Mouse (Mus musculus): ENCODE results near the gene Igsf6.

Gene Igsf6

DNA sequence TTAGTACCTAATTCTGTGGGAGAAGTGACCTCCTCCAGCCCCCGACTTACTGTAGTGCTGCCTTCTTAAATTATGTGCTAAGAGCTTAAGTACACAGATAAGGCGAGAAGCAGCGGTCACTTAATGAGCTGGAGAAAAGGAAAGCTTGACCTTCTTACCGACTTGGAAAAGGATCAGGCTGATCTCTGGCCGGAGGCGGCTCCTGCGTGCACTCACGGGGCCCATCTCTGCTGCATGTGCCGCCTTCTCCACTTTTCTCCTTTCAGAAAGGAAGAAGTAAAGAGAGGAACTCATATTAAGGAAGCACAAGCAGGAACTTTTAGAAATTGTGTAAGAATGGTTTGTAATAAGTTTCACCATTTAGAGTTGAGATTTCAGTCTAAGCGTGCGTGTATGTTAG is at the start of gene Igsf6:
Gene Igsf6 (minus strand): TSS at position 292 of the 400 bp plus-strand sequence.
- peak; percentile 18 for DNase-seq (ENCODE audit: low read depth, low spot score)

DNA sequence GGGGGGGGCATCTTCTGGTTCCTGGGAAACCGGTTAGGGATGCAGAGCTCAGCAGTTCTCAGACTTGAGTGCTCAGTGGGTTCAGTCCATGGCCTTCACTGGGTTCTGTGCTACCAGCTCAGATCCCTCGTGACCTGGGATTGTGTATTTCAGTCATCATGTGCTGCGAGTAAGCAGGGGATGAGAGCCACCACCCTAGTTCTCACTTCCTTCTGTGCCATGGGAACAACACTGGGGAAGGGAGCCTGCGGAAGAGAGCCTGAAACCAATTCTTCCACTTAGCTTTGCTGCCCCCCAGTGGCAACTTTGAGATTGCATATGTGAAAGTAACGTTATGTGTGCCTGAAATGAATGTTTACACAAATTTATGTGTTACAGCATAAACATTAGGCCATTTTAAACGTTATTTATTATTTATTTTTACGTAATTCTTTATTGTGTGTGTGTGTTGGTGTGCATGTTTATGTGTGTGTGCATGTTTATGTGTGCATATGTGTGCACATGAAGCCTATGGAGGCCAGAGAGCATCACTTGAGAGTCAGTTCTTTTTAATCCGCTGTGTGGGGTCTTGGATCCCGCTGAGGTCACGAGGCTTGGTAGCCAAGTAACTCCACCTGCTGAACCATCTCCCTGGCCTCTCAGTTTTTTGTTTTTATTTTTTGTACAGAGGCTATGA is 45.9 kb upstream of the Igsf6 start:
- peak; percentile 65 for DNase-seq (ENCODE audit: low read depth, low spot score)

DNA sequence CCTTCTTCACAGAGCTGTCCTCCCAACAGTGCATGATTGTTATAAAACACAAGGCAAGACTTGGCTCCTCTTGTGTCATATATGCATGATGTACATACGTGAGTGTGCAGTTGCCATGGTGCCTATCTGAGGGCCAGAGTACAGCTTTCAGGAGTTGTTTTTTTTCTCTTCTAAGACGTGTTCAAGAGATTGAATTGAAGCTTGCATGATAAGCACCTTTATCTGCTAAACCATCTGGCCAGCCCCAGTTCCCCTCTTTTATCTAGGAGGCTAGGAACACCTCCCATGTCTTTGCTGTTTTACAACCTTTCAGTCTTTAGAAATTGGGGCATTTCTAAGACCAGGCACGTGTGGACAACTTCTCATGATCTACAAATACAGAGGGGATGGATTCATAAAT is 37.4 kb upstream of the Igsf6 start:
- no peak for DNase-seq (ENCODE audit: low read depth, low spot score)

DNA sequence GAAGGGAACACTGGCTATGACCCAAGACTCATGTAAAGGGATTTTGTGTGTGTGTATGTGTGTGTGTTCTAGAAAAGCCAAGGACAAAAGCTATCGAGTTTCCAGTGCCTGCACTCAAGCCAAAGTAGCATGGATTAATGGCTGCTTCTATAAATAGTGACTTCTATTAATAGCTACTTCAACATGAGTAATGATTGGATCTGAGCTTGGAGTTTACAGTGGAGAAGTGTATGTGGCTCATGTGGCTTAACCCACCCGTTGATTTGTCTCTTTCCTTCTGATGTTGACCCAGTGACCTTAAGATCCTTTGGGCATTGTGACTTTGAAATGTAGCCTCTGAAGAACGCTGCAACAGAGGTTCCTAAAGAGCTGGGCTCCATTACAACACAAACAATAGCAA is 36.9 kb upstream of the Igsf6 start:
- DNase-seq (ENCODE audit: low read depth, low spot score) = no peak

DNA sequence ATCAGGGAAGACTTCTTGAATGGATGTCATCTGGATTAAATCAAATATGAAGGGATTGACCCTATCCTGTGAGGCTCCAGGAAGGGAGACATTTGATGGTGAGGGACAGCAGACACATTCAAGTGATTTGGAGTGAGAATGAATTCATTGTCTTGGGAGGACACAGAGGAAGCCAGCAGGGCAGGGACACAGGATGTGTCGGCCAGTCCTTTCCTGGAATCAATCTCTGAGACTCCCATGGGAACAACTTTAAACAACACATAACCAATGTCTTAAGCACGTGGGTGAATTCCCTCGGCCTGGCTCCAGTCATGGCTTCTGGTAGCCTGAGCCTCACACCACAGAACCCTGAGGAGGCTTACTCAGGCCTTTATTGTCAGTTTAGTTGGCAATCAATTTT is 33.5 kb upstream of the Igsf6 start:
- no peak for DNase-seq (ENCODE audit: low read depth, low spot score)

DNA sequence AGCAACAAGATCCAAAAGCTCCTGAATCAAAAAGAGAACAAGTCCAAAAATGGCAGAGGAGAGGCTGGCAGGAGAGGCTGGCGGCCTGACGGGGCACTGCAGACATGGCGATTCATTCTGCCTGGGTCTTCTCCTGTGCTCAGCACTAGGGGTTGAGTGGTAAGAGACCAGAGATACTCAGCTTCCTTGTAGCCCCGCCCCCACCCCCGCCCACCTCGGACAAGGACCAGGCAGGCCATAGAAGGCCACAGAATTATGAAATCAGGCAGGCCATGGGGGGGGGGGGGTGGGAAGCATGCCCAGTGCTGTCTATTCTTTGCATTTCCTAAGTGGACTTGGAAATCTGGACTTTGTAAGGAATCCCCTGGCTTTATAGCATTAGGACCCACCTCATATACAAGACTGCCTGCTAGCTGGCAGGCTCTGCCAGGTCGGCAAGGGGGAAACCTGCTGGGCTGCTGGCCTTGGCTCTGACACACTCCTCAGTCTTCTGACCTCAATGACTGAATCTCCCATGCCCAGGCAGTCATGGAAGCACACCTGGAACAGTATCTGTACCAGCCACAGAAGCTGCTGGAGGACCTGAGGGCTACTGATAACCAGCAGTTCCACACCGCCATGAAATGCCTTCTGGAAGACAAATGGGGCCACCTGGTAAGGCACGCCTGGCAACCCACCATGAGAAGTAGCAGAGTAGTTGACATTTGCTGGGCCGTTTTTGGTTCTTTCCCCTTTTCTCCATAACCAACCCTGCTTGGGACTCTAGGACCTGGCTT is 24.4 kb upstream of the Igsf6 start:
- no peak for DNase-seq (ENCODE audit: low read depth, low spot score)

DNA sequence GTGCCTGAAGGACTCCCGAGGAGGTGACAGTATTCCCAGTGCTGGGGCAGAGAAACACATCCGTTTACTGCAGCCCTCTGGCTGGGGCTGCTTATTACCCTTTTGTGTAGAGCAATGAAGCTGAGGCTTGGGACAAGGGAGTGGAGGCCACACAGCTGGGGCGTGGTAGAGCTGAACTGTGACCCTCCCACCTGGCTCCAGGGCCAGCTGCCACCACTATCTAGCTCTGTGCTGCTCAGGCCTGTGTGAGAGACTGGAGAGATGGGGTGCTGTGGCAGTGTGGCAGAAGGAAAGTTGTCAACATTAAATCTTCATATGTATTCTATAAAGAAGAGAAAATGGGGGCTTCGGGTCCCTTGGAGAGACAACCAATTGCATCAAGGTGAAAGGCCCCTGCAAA is 18.7 kb upstream of the Igsf6 start:
- no peak for DNase-seq (ENCODE audit: low read depth, low spot score)

DNA sequence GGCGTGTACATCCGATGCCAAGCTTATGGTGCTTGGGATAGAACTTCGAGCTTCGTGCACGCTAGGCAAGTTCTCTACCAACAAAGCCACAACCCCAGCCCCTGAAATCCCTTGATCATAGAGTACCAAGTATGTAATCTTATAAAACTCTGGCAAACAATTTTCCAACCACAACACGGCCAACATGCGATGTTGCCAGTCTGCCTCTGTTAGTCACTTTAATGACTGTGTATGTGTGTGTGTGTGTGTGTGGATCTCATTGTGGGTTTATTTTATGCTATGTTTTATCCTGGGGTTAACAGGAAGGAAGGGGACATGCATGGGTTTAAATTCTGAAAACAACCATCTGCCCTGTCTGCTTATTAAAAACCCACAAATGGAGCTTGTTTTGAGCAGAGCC is 16.4 kb upstream of the Igsf6 start:
- no peak for DNase-seq (ENCODE audit: low read depth, low spot score)

DNA sequence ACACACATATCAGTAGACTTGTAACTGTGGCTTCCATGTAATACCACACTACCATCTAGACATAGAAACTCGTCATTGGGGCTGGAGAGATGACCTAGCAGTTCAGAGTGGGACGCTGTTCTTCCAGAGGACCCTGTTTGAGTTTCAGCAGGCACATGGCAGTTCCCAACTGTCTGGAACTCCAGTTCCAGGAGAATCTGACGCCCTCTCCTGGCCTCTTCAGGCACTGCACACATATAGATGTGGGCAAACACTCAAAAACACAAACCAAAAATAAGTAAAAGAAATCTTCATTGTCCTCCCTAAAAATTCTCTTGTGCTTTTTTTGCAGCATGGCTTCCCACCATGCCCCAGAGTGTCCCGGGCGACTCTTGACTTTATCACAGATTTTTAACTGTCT is 14.4 kb upstream of the Igsf6 start:
- DNase-seq (ENCODE audit: low read depth, low spot score) = no peak

DNA sequence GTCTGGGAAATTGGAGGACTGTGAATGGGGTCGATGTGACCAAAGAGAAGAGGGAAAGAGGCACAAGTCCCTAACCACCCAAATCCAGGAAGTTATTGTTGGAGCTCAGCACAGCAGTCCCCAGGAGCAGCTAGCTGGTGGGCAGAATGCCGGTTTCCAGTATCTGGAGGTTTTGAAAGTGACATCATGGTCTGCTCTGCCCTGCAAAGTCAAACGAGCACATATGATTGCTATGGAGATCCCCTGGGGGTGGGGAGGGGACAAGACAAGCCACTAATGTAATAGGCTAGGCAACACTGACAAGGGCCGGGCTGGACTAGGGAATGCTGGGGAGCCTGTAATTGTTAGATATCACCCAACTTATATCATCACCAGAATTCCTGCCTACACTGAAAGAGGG is 11.1 kb upstream of the Igsf6 start:
- DNase-seq (ENCODE audit: low read depth, low spot score) = no peak

DNA sequence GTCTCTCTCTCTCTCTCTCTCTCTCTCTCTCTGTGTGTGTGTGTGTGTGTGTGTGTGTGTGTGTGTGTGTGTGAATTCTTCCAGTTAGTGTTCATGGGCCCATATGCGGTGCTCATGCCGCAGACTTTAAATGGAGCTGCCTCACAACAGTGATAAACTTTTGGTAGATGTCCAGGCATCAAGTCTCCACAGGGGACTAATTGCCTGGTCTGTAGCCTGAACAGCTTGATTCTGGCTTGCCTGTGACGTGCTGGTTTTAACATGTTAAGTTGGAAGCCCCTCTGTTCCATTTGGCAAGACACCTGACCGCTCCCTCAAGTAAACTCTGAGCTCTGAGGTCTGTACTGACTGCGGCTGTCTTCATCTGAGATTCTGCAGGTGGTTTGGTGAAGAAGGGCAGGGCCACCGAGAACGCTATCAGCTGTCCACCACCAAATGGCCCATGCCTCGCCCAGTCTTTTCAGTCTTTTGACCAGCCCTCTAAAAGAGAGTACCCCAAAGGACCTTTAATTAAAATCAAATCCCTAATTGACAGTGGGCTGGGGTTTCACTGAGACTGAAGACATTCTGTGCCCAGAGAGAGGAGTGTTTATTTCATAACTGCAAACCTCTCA is 10.6 kb upstream of the Igsf6 start:
- no peak for DNase-seq (ENCODE audit: low read depth, low spot score)

DNA sequence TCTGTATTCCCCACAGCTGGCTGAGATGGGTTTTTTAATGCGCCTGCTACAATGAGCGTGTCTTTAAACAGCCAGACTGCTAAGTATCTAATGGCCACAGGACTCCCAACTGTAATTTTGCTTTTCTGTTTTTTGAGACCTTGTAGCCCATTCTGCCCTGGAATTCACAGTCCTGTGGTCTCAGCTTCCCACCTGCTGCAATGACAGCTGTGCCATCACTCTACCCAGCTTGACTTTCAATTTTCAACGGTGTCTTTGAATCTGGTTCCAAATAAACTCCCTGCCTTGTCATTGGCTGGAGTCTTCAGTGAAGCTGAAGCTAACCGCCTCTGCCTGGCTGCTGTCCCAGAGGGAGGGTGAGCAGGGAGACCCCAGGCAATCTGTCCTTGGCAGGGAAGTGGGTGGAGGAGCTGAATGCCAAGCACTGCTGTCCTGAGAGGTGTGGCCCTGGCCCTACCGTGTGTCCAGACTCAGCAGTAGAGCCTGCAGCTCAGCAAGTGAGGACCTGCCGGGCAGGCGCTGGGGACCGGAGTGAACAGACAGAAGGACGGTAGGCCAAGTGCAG is 8.7 kb upstream of the Igsf6 start:
- no peak for DNase-seq (ENCODE audit: low read depth, low spot score)

DNA sequence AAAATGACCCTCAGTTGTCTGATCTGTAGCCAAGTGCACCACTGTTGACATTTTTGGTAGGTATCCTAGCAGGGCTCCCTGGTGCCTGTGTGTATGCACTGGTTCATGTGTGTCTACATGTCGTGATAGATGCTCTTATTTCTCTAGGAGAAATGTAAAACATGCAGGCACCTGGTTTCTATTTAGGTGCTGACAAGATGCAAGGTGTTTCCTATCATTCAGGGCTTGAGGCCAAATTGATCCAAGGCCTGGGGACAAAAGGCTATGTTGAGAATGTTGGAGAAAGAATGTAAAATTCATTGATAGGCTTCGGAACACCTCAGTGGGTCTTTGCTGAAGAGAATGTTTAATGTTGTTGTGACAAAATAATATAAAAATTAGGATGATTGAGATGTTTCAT is 7.4 kb upstream of the Igsf6 start:
- no peak for DNase-seq (ENCODE audit: low read depth, low spot score)

DNA sequence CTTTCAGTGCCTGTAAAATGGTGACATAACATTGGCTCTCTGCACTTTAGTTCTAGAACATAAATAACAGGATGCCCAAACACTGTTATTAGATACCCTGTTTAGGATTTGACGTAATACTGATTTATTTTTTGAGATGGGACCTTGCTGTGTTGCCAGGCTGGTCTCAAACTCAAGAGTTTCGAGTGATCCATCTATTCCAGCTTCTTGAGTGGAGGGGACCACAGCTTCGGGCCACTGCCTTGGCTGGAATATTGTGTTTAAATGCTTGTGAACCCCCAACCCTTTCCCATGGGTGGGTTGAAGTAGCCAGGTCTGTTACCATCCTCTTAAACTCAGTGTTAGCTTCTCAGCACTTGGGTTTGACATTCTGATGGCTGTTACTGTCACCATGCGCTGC is 7.0 kb upstream of the Igsf6 start, which contains the start of gene Otoa:
Gene Otoa (plus strand): TSS at position 301 of the 400 bp plus-strand sequence.
- DNase-seq (ENCODE audit: low read depth, low spot score) = no peak

DNA sequence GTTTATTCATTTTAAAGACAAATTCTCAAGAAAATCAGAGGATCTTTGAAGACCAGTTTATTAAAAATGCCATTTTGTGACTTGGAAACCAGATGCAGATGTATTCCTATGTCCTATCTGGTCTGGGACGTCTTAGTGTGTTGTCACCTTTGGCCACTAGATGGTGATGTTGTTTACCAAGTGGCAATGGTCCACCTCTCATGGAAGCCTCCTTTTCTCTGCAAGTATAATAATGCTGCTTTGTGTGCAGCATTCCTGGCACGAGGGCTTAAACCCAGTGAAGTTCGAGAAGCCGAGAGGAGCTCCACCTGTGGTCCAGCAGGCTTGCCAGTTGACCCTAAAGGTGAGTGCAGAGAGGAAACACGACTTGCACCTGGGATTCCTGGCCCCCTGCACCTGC is 3.5 kb upstream of the Igsf6 start:
- peak; percentile 52 for DNase-seq (ENCODE audit: low read depth, low spot score)

DNA sequence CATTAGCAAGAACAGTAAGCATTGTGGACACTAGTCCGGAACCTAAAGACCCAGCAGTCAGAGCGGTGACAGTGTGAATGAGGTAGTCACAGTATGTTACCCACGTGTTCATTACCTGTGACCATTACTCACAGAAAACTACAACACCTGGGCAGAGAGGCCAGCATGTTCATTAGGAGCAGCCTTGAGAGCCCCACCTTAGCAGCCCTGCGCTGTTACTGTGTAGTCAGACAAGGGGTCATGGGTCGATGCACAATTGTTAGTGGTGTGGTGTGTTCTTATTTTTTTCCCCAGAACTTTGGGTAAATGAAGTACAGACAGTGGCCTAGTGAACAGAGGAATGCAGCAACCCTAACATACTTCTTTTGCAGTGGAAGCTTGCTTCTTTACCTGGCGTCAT is 2.9 kb upstream of the Igsf6 start:
- DNase-seq (ENCODE audit: low read depth, low spot score) = no peak

DNA sequence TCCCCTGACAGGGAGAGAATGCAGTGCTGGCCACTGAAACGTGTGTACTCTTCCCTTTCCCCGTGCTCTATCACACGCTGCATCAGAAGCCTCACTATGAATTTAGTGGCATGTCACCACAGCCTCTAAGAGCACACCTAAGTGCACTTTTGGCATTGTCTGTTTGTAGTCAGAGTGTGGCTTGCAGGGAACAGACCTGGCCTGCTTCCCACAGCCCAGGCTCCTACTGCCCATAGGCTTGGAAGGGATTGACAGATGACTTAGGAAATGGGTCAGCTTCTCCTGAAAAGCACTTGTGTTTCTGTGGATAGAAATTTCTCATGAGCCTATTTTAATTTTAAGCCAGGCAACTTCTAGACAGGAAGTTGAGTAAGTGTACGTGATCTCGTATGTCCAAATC is 1.0 kb upstream of the Igsf6 start:
- DNase-seq (ENCODE audit: low read depth, low spot score) = no peak

DNA sequence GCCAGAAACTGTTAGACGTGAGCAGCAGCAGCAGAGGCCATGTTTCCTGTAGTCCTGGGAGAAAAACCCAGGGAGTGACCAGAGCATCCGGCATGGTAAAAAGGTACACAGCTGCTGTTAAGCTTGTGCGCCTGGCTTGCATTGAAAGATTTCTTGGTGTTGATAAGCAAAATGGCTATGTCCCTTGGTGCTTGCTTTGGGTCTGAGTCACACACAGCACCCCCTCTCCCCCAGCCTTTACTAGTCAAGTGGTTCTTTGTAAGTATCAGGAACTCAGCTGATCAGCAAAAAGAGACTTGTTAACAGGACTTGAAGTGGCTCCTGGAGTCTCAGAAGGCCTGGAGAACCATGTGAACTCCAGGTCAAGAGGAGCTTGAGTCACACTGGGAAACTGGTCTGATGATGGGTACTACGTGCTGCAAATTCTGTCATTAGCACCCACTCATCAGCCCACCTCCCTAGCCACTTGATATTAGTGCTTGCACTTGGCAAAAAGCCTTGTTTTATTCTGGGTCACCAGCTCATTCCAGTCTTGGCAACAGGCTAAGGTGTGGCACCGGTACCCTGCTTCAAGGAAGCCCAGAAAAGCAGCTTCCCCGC is 529 bp upstream of the Igsf6 start:
- DNase-seq (ENCODE audit: low read depth, low spot score) = no peak

DNA sequence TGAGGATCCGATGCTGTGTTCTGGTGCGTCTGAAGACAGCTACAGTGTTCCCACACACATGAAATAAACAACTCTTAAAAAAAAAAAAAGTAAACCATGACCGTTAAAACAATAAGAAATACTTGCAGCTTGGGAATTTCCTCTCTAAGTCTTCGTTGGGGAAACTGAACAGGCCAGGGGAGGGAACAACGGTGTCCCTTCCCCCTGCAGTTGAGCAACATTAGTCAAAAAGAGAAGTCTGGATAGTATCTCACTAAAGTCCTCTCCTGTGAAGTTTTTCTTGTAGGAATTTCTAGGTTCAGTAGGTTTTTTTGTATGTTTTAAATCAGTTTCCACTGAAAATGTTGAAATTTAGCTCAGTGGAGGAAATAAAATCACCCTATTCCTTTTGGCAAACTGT is 1.9 kb downstream of the Igsf6 start:
- no peak for DNase-seq (ENCODE audit: low read depth, low spot score)

DNA sequence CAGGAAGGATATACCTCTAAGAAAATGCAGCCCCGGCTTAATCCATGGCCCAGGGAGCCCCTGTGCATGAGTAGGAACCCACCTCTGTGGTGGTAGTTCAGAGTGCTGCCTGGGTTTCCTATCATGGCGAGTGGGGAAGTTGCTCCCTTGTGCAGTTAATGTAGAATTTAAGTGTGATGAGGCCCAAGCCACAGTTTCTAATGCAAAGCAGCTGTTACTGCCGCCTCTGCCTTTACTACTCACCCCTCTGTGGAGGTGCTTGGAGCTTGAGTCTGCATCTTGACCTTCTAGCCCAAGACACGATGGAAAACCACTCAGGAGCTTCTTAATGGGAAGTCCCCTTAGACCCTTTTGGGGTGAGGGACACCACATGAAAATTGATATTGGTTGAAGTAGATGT is 3.1 kb downstream of the Igsf6 start:
- DNase-seq (ENCODE audit: low read depth, low spot score) = no peak

DNA sequence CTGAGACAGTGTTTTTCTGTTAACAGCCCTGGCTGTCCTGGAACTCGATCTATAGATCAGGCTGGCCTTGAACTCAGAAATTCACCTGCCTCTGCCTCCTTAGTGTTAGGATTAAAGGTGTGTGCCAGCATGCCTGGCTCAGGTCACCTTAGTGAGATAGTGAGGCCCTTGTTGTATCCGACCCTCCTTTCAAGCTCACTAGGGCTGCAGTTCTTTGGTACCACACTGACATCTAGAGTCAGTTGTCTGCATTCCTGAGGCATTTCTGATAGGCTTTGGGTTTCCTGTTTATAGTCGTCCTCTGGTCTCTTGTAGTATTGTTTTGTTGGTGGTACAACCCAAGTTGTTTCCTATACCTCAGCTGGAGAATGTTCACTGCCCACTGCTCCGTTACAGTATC is 10.1 kb downstream of the Igsf6 start:
- peak; percentile 33 for DNase-seq (ENCODE audit: low read depth, low spot score)
